Mouse (Mus musculus): ENCODE measurements around the gene Neto2. TPM values are rescaled to one million over a fixed set of nuclear protein-coding genes. Genes with fewer than 3 reads are reported as not detected.

The Neto2 gene
- polyA plus RNA-seq, 1 experiment from 2014 or later, result 98.5 TPM

DNA sequence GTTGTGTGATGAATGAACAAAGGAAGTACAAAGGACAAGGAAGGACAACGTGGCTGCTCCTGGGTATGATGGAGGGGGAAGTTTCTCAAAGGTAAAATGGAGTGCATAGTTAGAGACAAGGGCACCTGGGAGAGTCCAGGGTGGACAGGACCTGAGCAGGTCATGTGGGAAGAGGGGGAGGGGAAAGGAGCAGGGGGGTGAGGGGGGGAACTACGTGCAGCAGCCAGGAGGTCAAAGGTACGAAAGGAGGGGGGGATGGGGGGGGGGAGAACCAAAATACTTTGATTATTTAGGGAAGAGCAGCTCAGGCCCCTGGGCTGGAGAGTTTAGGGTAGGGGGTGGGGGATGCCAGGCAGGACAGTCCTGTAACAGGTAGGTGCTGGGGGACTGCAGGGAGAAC is 105.7 kb downstream of the Neto2 start:
- 58% methylated on average over 3 of the region's 3 CpGs for WGBS
- H3K27ac ChIP-seq (ENCODE audit: low read depth, low read length), result no peak overlapping the region
- no peak overlapping the region for H3K4me3 ChIP-seq (ENCODE audit: low read depth, low read length)
- no peak overlapping the region for H3K4me2 ChIP-seq (ENCODE audit: low read depth, low read length)
- H3K27me3 ChIP-seq (ENCODE audit: control insufficient read depth, insufficient read depth, low read length), result no peaks in the 10 kb centered on the region
- H3K4me1 ChIP-seq (ENCODE audit: control insufficient read depth, insufficient read depth, low read length), result no peaks in the 10 kb centered on the region
- no peaks in the 10 kb centered on the region for H3K9me3 ChIP-seq (ENCODE audit: control insufficient read depth, low read length)
- H3K9ac ChIP-seq (replicated peaks; ENCODE audit: low read depth, low read length), result no peak overlapping the region
- no peaks in the 10 kb centered on the region for H3K36me3 ChIP-seq (ENCODE audit: control insufficient read depth, insufficient read depth, low read length)
- ATAC-seq (ENCODE audit: low read depth), result no peak

DNA sequence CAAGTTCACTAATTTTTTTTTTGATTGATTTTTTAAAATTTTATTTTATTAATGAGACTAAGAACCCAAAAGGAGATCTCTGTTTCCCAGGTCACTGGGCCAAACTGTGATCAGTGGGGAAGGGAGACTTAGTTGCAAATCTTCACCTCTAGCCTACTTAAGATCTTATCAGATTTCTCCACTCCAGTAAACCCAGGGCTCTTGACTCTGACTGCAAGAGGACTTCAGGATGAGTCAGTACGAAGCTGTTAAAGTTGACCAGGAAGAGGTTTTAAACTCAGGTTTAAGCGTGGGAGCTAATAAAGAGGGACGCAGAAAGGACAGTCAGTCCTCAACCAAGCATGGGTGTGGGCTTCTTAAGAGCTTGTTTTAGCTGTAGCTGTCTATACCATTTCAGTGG is 107.4 kb downstream of the Neto2 start:
- Histone ChIP-seq H3K4me1 (ENCODE audit: control insufficient read depth, insufficient read depth, low read length) (no peaks in the 10 kb centered on the region), H3K27me3 (ENCODE audit: control insufficient read depth, insufficient read depth, low read length) (no peaks in the 10 kb centered on the region), H3K36me3 (ENCODE audit: control insufficient read depth, insufficient read depth, low read length) (no peaks in the 10 kb centered on the region), H3K4me2 (ENCODE audit: low read depth, low read length) (no peak overlapping the region), H3K4me3 (ENCODE audit: low read depth, low read length) (no peak overlapping the region), H3K27ac (ENCODE audit: low read depth, low read length) (no peak overlapping the region), H3K9me3 (ENCODE audit: control insufficient read depth, low read length) (no peaks in the 10 kb centered on the region), H3K9ac (replicated peaks; ENCODE audit: low read depth, low read length) (no peak overlapping the region)
- ATAC-seq (ENCODE audit: low read depth), result no peak
- 95% methylated on average over 3 of the region's 3 CpGs for WGBS

DNA sequence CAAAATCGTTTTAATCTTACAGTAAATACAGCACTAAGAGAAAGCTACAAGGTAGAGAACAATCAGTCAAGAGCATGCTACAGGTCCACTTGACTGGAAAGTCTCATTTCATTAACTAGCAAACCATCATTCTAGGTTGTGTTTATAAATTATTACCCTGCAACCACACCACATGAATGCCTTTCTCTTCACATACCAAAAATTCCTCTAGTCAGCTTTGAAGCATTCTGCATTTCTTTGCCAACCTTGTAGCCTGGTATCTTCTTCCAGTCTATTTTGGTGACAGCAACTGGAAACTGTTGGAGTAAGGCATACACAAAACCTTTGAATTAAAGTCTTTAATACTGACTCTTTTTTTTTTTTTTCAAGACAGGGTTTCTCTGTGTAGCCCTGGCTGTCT is 109.2 kb downstream of the Neto2 start:
- ATAC-seq (ENCODE audit: low read depth), result no peak
- Histone ChIP-seq H3K4me2 (ENCODE audit: low read depth, low read length) (no peak overlapping the region), H3K4me3 (ENCODE audit: low read depth, low read length) (no peak overlapping the region), H3K27ac (ENCODE audit: low read depth, low read length) (no peak overlapping the region), H3K36me3 (ENCODE audit: control insufficient read depth, insufficient read depth, low read length) (no peaks in the 10 kb centered on the region), H3K27me3 (ENCODE audit: control insufficient read depth, insufficient read depth, low read length) (no peaks in the 10 kb centered on the region), H3K9me3 (ENCODE audit: control insufficient read depth, low read length) (no peaks in the 10 kb centered on the region), H3K9ac (replicated peaks; ENCODE audit: low read depth, low read length) (no peak overlapping the region), H3K4me1 (ENCODE audit: control insufficient read depth, insufficient read depth, low read length) (no peaks in the 10 kb centered on the region)
- WGBS, result 100% methylated on average over 1 of the region's 1 CpGs

- WGBS, result 79% methylated on average over 1 of the region's 1 CpGs
These were observed 110.5 kb downstream of the Neto2 start for GRCm38 (mm10) chr8:85590258-85590657.

DNA sequence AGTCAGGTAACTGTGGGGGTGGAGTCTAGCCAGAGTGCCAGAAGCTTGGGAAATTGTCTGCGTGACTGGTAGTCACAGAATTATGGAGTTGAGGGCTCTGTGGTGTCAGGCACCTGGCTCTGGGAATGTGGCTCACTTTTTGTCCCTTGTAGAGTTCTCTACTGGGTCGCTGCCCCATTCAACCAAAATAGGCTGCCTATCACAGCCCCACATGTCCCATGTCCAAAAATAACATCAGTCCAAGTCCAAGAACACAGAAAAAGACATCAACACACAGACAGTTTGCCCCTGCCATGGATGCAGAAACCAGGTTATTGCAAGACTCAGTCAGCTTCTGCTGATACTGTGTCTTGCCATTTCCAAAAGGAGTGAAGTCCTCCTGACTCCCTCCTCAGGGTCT is 112.1 kb downstream of the Neto2 start:
- WGBS, result 88% methylated on average over 2 of the region's 2 CpGs
- H3K27me3 ChIP-seq (ENCODE audit: control insufficient read depth, insufficient read depth, low read length), result no peaks in the 10 kb centered on the region
- no peaks in the 10 kb centered on the region for H3K36me3 ChIP-seq (ENCODE audit: control insufficient read depth, insufficient read depth, low read length)
- H3K4me2 ChIP-seq (ENCODE audit: low read depth, low read length), result no peak overlapping the region
- no peaks in the 10 kb centered on the region for H3K4me1 ChIP-seq (ENCODE audit: control insufficient read depth, insufficient read depth, low read length)
- H3K4me3 ChIP-seq (ENCODE audit: low read depth, low read length), result no peak overlapping the region
- H3K9ac ChIP-seq (replicated peaks; ENCODE audit: low read depth, low read length), result no peak overlapping the region
- H3K9me3 ChIP-seq (ENCODE audit: control insufficient read depth, low read length), result no peaks in the 10 kb centered on the region
- ATAC-seq (ENCODE audit: low read depth), result no peak
- H3K27ac ChIP-seq (ENCODE audit: low read depth, low read length), result no peak overlapping the region

More at GRCm38 (mm10) chr8:85590258-85590657, 110.5 kb downstream of the Neto2 start:
- no peaks in the 10 kb centered on the region for H3K27me3 ChIP-seq (ENCODE audit: control insufficient read depth, insufficient read depth, low read length)
- H3K9me3 ChIP-seq (ENCODE audit: control insufficient read depth, low read length), result no peaks in the 10 kb centered on the region
- H3K4me1 ChIP-seq (ENCODE audit: control insufficient read depth, insufficient read depth, low read length), result no peaks in the 10 kb centered on the region
- H3K4me2 ChIP-seq (ENCODE audit: low read depth, low read length), result no peak overlapping the region
- H3K27ac ChIP-seq (ENCODE audit: low read depth, low read length), result no peak overlapping the region
- no peak overlapping the region for H3K4me3 ChIP-seq (ENCODE audit: low read depth, low read length)
- H3K36me3 ChIP-seq (ENCODE audit: control insufficient read depth, insufficient read depth, low read length), result no peaks in the 10 kb centered on the region
- ATAC-seq (ENCODE audit: low read depth), result no peak
- H3K9ac ChIP-seq (replicated peaks; ENCODE audit: low read depth, low read length), result no peak overlapping the region

Small RNA genes within 50 kb of the gene (microRNA-seq; reads per million reads assigned to microRNA genes)
- not detected for gene Mir8109

Other genes with a start within 250 kb of the Neto2 start
- gene Gpt2, start 208.3 kb downstream of the Neto2 start, polyA plus RNA-seq (2014; fragmentation: Nextera tagmentation; extraction: Ambion mirVana), result 65.2 and 67.7 TPM in 2 replicates
- gene Dnaja2, start 145.6 kb downstream of the Neto2 start, polyA plus RNA-seq (2014; fragmentation: Nextera tagmentation; extraction: Ambion mirVana), result 167 and 200 TPM in 2 replicates
- gene Itfg1, start 140.0 kb upstream of the Neto2 start, polyA plus RNA-seq (2014; fragmentation: Nextera tagmentation; extraction: Ambion mirVana), result 245 and 254 TPM in 2 replicates
- 49.3 and 52.8 TPM in 2 replicates for gene Phkb, start 140.0 kb upstream of the Neto2 start, polyA plus RNA-seq (2014; fragmentation: Nextera tagmentation; extraction: Ambion mirVana)

Data from neural tube, embryonic 14.5 days (tissue).